Mouse (Mus musculus): ENCODE results near the gene Flt4.

Gene Flt4

DNA sequence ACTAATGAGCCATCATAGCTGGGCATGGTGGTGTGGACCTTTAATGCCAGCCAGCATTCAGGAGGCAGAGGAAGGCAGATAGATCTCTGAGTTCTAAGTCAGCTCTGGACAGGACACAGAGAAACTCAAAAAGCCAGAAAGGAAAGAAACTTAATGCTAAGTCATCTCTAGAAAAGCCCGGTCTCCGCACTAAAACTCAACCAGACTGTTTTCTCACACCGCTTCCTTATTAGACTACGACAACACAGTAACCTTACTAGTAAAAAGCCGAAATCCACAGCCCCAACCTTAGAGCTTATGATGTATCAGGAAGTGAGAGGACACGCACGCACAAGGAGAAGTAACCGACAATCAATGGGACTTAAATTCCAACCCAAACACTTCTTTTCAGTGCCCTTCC lies 93.0 kb downstream of the Flt4 start:
- no peak for DNase-seq
